Mouse (Mus musculus) forebrain, embryonic 10.5 days (tissue): Measurements from ENCODE around the gene Prr36. TPM values are rescaled to one million over a fixed set of nuclear protein-coding genes. Genes with fewer than 3 reads are reported as not detected.

Experiments
- DNase-seq: peaks from one replicate; pipeline ENCODE4 v3.0.0-alpha.2; 2017; ENCODE audit warnings: low spot score; ENCODE audit errors: extremely low spot score
- H3K27ac ChIP-seq: fragments of 300-500 bp; sonication (generic); 2 replicates; pipeline ENCODE4 v1.5.1; 2016; ENCODE audit warnings: mild to moderate bottlenecking
- H3K27me3 ChIP-seq: fragments of 300-500 bp; sonication (generic); 2 replicates; pipeline ENCODE4 v1.6.1; 2016; ENCODE audit warnings: mild to moderate bottlenecking; ENCODE audit not compliant: poor library complexity, severe bottlenecking
- H3K36me3 ChIP-seq: fragments of 300-500 bp; sonication (generic); replicated peaks from 2 replicates; pipeline ENCODE4 v1.6.1; 2016; ENCODE audit warnings: mild to moderate bottlenecking, moderate library complexity
- H3K4me1 ChIP-seq: fragments of 300-500 bp; sonication (generic); 2 replicates; pipeline ENCODE4 v1.6.1; 2016
- H3K4me3 ChIP-seq: fragments of 300-500 bp; sonication (generic); 2 replicates; pipeline ENCODE4 v1.5.1; 2016; ENCODE audit warnings: mild to moderate bottlenecking, moderate library complexity
- H3K9me3 ChIP-seq: fragments of 300-500 bp; sonication (generic); 2 replicates; pipeline ENCODE4 v1.6.1; 2016; ENCODE audit warnings: mild to moderate bottlenecking, moderate library complexity
- WGBS: fragments of 180-500 bp; shearing (Covaris S2); methylation state at CpG from one replicate; pipeline ENCODE4 v1.1.7; 2016; 5-methylcytosine and 5-hydroxymethylcytosine counted together
- polyA plus RNA-seq: library from polyadenylated mRNA; unstranded; fragments of >200 nt; fragmentation: Nextera tagmentation; extraction: Ambion mirVana; gene quantifications from 2 replicates; pipeline ENCODE4 v1.2.1, GENCODE M21; 2016

Prr36 gene
- polyA plus RNA-seq, 1 experiment from 2014 or later = 18.3 TPM

DNA sequence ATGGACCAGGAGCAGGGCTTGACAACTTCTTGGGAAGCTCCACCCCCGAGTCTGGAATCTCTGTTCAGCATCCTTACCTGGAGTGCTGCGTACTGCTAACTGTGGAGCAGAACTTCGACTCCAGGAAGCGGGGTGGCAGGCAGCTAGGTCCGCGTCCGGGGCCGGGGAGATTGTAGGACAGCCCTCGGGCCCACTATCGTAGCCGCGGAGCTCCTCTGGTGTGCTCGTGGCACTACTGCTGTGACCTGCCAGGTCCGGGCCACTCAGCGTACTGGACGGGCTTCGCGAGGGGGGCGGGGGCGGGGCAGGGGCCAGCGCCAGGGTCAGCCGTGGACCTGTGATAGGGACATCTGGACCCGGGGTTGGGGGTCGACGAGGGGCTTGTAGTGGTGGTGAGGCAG, 4.5 kb downstream of the Prr36 start:
- Histone ChIP-seq H3K4me3 (peak overlapping the region; percentile 49), H3K27me3 (peaks cover 60% of the 10 kb centered on the region), H3K27ac (peak overlapping the region; percentile 81), H3K4me1 (peaks cover 54% of the 10 kb centered on the region), H3K9me3 (peaks cover 6% of the 10 kb centered on the region; the same call in 1 of the 2 replicates), H3K36me3 (peaks cover 35% of the 10 kb centered on the region)
- peak; percentile 53 for DNase-seq
- 1% methylated on average over 25 of the region's 25 CpGs for WGBS

DNA sequence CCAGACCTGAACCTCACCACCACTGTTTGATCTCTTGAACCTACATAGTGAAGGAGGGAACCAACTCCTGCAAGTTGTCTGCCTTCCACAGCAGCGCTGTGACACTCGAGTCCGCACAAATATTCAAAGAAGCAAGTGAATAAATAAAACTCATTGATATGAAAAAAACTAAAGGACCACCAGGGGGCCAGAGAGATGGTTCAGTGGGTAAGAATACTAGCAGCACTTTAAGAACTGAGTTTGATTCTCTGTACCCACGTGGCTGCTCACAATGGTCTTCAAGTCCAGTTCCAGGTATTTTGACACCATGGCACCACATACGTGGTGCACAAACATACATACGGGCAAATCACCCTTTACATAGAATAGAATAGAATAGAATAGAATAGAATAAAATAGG, 6.2 kb downstream of the Prr36 start:
- Histone ChIP-seq H3K4me1 (peaks cover 50% of the 10 kb centered on the region), H3K4me3 (no peak overlapping the region), H3K27me3 (peaks cover 60% of the 10 kb centered on the region), H3K27ac (no peak overlapping the region), H3K9me3 (peaks cover 6% of the 10 kb centered on the region; the same call in 1 of the 2 replicates), H3K36me3 (peaks cover 35% of the 10 kb centered on the region)
- 81% methylated on average over 6 of the region's 6 CpGs for WGBS
- no peak for DNase-seq

DNA sequence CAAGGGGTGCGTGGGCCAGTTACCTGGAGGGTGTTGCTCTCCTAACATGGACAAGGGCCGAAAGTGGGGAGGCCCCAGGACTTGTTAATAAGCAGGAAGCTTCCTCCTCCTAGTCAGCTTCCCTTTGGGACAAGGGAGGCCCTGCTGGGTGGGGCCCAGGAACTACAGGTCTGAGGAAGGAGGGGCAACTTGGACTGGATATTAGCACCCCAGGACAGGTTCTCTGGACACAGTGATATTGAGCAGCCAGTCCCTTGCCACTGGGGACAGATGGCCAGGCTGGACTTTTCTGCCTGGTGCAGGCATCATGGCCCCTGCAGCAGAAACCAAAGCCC, 10.3 kb downstream of the Prr36 start:
- Histone ChIP-seq H3K4me1 (peaks cover 21% of the 10 kb centered on the region), H3K27ac (no peak overlapping the region), H3K27me3 (peaks cover 66% of the 10 kb centered on the region), H3K4me3 (no peak overlapping the region), H3K9me3 (peaks cover 6% of the 10 kb centered on the region; the same call in 1 of the 2 replicates), H3K36me3 (peaks cover 26% of the 10 kb centered on the region)
- 50% methylated on average over 2 of the region's 2 CpGs for WGBS
- no peak for DNase-seq

DNA sequence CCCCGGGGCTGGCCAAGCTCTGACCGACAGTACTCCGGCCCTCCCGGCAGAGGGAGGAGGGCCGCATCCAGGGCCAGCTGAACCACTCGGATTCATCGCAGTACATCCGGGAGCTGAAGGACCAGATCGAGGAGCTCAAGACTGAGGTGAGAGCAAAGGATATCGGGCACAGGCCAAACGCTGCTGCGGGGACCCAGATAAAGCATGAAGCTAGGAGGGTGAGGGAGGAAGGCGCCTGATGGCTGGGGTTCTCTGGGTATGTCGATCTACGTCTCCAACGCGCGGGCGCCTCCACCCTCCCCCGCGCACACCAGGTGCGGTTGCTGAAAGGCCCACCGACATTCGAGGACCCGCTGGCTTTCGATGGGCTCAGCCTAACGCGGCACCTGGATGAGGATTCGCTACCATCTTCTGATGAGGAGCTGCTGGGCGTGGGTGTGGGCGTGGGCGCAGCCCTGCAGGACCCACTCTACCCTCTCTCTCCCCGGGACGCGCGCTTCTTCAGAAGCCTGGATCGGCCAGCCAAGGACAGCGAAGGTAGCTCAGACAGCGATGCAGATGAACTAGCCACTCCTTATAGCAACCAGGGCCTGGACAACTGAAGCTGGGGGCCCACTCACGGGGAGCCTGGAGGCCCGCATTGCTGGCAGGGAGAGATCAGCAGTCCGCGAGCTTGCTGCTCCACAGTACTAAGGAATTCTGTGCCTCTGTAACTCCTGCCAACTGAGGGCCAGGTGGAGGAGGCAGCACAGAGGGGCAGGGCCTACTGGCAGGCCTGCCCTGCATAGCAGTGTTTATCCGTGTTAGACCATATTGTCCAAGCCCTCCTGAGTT, 10.9 kb downstream of the Prr36 start:
- peaks cover 6% of the 10 kb centered on the region; the same call in 1 of the 2 replicates for H3K9me3 ChIP-seq
- 7% methylated on average over 43 of the region's 44 CpGs for WGBS
- H3K4me3 ChIP-seq = peak overlapping the region; percentile 36
- peaks cover 26% of the 10 kb centered on the region for H3K36me3 ChIP-seq
- DNase-seq = peak; percentile 37
- H3K27ac ChIP-seq = no peak overlapping the region
- H3K4me1 ChIP-seq = peaks cover 21% of the 10 kb centered on the region
- H3K27me3 ChIP-seq = peaks cover 66% of the 10 kb centered on the region

DNA sequence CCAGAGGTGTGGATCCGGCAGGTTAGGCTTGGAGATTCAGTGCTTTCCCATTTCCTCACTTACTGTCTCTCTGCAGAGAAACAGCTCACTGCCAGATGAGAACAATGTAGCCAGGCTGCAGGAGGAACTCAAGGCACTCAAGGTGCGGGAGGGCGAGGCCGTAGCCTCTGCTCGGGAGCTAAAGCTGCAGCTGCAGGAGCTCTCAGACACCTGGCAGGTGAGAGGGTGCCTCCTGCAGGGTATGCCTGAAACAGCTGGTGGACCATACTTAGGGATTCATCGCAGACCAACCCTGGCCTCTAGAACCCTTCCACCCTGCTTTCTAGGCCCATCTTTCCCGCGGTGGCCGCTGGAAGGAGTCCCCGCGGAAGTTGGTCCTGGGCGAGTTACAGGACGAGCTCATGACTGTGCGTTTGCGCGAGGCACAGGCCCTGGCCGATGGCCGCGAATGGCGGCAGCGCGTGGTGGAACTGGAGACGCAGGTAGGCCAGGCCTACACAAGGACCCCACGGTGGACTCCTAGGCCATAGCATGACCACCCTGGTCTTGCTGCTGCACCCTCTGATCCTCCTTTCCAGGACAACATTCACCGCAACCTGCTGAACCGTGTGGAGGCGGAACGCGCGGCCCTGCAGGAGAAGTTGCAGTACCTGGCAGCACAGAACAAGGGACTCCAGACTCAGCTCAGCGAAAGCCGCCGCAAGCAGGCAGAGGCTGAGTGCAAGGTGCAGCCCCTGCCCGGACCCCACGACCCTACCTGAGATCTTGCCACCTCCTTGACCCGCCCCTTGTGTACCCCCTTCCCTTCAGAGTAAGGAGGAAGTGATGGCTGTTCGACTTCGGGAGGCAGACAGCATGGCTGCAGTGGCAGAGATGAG, 11.8 kb downstream of the Prr36 start:
- no peak overlapping the region for H3K27ac ChIP-seq
- 8% methylated on average over 38 of the region's 38 CpGs for WGBS
- peaks cover 21% of the 10 kb centered on the region for H3K4me1 ChIP-seq
- peaks cover 6% of the 10 kb centered on the region; the same call in 1 of the 2 replicates for H3K9me3 ChIP-seq
- H3K27me3 ChIP-seq = peaks cover 66% of the 10 kb centered on the region
- H3K4me3 ChIP-seq = peak overlapping the region; percentile 36
- DNase-seq = no peak
- H3K36me3 ChIP-seq = peaks cover 17% of the 10 kb centered on the region

DNA sequence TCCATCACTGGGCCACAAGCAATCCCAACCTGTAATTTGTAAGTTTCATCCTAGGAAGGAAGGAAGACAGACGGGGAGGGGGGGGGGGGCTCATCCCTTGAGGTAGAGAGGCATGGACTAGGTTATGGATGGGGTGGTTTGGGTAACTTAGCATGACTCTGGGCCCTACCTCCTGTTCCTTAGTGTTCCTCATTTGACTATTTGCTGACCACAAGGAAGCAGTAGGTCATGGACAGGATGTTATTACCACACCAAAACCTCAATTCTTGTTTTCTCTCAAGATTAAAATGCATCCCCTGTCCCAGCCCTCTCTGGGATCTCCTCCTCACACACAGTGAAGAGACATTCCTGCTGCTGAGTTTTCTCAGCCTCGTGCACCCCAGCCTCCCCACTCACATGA, 15.9 kb downstream of the Prr36 start:
- Histone ChIP-seq H3K36me3 (no peaks in the 10 kb centered on the region), H3K9me3 (no peaks in the 10 kb centered on the region), H3K27ac (no peak overlapping the region), H3K27me3 (peaks cover 44% of the 10 kb centered on the region), H3K4me1 (peaks cover 11% of the 10 kb centered on the region), H3K4me3 (no peak overlapping the region)
- DNase-seq = no peak
- 58% methylated on average over 2 of the region's 2 CpGs for whole genome bisulfite sequencing

DNA sequence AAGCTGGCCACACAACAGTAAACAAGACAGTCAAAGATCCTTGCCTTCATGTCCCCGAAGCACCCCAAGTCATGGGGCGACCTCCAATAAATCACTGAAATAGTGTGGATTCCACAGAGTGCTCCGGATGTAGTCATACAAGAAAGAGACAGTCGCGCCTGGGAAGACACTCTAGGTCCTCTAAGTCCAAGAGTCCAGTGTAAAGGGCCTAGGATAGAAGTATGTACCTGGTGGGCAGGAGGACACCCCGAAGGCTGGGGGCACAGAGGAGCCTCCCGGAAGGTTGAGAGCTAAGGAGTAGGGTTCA, 23.7 kb downstream of the Prr36 start:
- Histone ChIP-seq H3K36me3 (no peaks in the 10 kb centered on the region), H3K27me3 (peaks cover 10% of the 10 kb centered on the region), H3K4me1 (peaks cover 18% of the 10 kb centered on the region), H3K4me3 (peak overlapping the region; percentile 31; the same call in 1 of the 2 replicates), H3K9me3 (no peaks in the 10 kb centered on the region), H3K27ac (no peak overlapping the region)
- DNase-seq = no peak
- WGBS = 52% methylated on average over 7 of the region's 7 CpGs

DNA sequence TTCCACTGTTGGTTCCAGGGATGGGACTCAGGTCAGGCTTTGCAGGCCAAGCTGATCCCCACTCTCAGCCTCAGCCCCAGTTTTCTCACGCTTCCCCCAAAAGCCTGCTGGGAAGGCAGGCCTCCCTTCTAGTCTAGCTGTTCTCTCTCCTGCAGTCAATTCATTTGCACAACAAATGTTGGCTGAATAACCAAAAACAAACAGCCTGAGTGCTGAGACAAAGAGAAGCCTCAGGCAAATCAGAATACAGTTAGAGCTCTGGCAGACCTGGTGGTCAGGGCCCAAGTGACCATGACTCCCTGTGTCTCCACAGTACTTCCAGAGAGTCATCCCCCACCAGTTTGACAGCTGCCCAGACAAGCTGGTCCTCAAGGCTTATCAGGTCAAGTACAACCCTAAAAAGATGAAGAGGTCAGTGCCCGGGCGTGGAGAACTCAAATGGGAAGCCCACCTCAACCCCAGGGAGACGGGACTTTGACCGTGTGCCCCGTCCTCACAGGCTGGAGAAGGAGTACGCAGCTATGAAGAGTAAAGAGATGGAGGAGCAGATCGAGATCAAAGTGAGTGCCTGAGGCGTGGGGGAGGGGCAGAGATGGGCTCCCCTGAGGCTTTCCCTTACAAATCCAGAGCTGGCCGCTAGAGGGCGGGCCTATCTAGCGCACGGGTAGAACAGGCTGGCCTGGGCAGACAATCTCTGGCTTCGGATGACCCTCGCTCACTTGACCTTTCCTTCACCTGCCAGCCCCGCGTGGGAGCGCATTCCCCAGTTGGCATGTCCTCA, 24.3 kb downstream of the Prr36 start:
- peaks cover 10% of the 10 kb centered on the region for H3K27me3 ChIP-seq
- peak; percentile 87 for DNase-seq
- peak overlapping the region; percentile 72 for H3K27ac ChIP-seq
- peak overlapping the region; percentile 31 for H3K4me3 ChIP-seq
- no peaks in the 10 kb centered on the region for H3K9me3 ChIP-seq
- no peaks in the 10 kb centered on the region for H3K36me3 ChIP-seq
- H3K4me1 ChIP-seq = peaks cover 18% of the 10 kb centered on the region
- WGBS = 4% methylated on average over 18 of the region's 18 CpGs

DNA sequence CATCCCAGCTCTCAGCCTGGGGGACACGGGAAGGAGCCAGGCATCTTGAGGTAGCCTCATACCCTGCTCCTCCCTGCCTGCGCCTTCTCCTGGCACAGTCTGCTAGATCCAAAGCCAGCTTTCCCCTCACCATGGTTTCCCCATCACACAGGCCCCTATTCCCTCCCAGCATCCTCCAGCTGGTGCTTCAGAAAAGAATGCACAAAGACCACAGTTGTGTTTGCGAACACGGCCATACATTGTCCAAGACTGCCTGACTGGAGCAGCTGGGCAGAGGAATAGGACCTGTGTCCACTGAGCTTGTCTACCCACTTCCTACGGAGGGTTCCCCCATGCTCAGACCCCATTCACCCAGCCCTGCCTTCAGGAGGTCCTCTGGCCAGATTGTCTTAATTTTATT, 25.0 kb downstream of the Prr36 start:
- no peak for DNase-seq
- H3K27ac ChIP-seq = peak overlapping the region; percentile 72
- H3K36me3 ChIP-seq = peaks cover 4% of the 10 kb centered on the region; the same call in 1 of the 2 replicates
- peaks cover 18% of the 10 kb centered on the region for H3K4me1 ChIP-seq
- H3K9me3 ChIP-seq = no peaks in the 10 kb centered on the region
- peaks cover 10% of the 10 kb centered on the region for H3K27me3 ChIP-seq
- no peak overlapping the region for H3K4me3 ChIP-seq
- WGBS = 62% methylated on average over 5 of the region's 5 CpGs

DNA sequence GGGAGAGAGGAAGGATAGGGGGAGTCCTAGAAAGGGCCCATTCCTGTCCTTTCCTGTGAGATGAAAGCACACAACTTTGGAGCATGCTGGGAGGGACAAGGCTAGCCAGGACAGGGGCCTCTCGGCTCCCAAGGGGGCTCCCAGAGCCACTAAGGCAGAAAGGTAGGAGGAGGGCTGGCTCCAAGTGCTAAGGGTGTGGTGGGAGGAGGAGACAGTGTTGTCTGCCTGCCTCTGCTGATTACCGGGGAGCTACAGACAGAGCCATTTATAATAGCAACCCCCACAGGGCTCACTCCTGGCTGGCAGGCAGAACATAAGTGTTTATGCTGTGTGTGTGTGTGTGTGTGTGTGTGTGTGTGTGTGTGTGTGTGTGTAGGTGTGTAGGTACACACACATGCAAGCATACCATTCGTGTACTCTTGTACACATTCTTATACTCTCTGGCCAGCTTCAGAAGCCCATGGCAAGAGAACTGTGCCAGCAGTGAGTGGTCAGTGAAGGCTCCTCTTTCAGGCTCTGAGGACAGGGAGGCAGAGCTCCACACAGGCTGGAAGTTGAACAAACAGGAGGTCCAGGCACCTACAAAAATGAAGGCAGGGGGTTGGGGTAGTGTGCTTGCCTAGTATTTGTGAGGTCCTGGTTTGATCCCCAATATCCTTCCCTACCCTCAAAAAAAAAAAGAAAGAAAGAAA, 28.1 kb downstream of the Prr36 start:
- no peak overlapping the region for H3K4me3 ChIP-seq
- WGBS = 57% methylated on average over 3 of the region's 3 CpGs
- no peak overlapping the region; the same call in 1 of the 2 replicates for H3K27ac ChIP-seq
- H3K27me3 ChIP-seq = peaks cover 6% of the 10 kb centered on the region
- peaks cover 18% of the 10 kb centered on the region for H3K4me1 ChIP-seq
- H3K9me3 ChIP-seq = no peaks in the 10 kb centered on the region
- peaks cover 14% of the 10 kb centered on the region for H3K36me3 ChIP-seq
- DNase-seq = no peak

DNA sequence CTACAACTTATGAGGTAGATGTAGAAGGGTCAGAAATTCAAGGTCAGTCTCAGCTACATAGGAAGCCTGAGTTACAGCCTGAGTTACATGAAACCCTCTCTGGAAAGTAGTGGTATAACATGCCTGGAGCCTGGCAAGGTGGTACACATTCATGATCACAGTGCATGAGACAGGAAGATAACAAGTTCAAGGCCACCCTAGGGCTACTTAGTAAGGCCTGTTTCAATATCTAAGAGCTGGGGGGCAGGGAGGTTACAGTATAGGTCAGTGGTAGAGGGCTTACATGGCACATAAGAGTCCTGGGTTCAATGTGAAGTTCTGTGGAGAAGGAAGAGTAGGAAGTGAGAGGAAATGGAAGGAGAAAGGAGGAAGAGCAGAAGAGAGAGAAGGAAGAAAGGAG, 28.7 kb downstream of the Prr36 start:
- Histone ChIP-seq H3K4me1 (peaks cover 17% of the 10 kb centered on the region), H3K4me3 (no peak overlapping the region), H3K27ac (no peak overlapping the region; the same call in 1 of the 2 replicates), H3K27me3 (peaks cover under 1% of the 10 kb centered on the region; the same call in 1 of the 2 replicates), H3K36me3 (peaks cover 14% of the 10 kb centered on the region), H3K9me3 (no peaks in the 10 kb centered on the region)
- no peak for DNase-seq

DNA sequence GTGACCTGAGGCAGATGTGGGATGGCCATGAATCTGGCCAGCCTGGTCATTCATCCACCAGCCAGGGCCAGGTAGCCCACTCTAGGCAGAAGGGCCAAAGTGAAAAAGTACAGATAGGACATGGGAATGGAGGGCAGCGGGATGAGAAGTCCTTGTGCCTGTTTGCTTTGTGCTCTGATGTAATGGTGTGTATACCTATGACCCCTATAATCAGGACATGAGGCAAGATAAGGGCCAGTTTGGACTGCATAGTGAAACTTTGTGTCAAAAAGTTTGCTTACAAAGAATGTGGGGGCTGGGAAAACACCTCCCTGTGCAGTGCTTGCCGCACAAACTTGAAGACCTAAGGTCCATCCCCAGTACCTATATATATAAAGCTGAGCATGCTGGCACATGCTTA, 31.1 kb downstream of the Prr36 start:
- H3K27me3 ChIP-seq = no peaks in the 10 kb centered on the region
- no peak for DNase-seq
- 96% methylated on average over 2 of the region's 2 CpGs for WGBS
- H3K4me3 ChIP-seq = no peak overlapping the region
- no peaks in the 10 kb centered on the region for H3K9me3 ChIP-seq
- no peaks in the 10 kb centered on the region for H3K4me1 ChIP-seq
- H3K36me3 ChIP-seq = peaks cover 14% of the 10 kb centered on the region
- no peak overlapping the region for H3K27ac ChIP-seq
